ENCODE assay signal across 7 mouse cellular contexts in genomic region chr15:98977759-98978408, GRCm38 (mm10). TPM values are rescaled to one million over a fixed set of nuclear protein-coding genes. Genes with fewer than 3 reads are reported as not detected.
A peak's percentile ranks its signal among the peaks of the same experiment; 100 is the strongest.
DNase-seq lines count a peak whose midpoint lies in the region; ATAC-seq and TF ChIP-seq lines count a peak whose summit lies in the region.

No protein-coding gene starts in this region.

- no peak for TF ChIP-seq CTCF in left cerebral cortex, adult 2 months (IDR thresholded peaks at IDR 0.05)

- no peaks in the 10 kb centered on the region for H3K27me3 ChIP-seq in forebrain, embryonic 12.5 days
- no peaks in the 10 kb centered on the region for H3K27me3 ChIP-seq in neural tube, embryonic 12.5 days (replicated peaks)

- no peaks in the 10 kb centered on the region for H3K9me3 ChIP-seq in forebrain, embryonic 12.5 days
- no peaks in the 10 kb centered on the region for H3K9me3 ChIP-seq in neural tube, embryonic 12.5 days

- DNase-seq in 3T3-L1 (ENCODE audit: low read depth, low spot score) (peak; percentile 62), ES-CJ7 (ENCODE audit: low read depth, low spot score) (peak; percentile 73)
- DNase-seq in heart, postnatal 14 days, result peak; percentile 84 to 89
- peak in 1 of 2 experiments; percentile 56 for DNase-seq in left cerebral cortex, adult 2 months (ENCODE audit: extremely low spot score in 1 of 2, low spot score in 2 of 2)

- H3K36me3 ChIP-seq in forebrain, embryonic 12.5 days (replicated peaks), result no peaks in the 10 kb centered on the region
- H3K36me3 ChIP-seq in neural tube, embryonic 12.5 days, result no peaks in the 10 kb centered on the region

- H3K4me3 ChIP-seq in forebrain, embryonic 12.5 days (replicated peaks), result no peak overlapping the region
- no peak overlapping the region for H3K4me3 ChIP-seq in left cerebral cortex, adult 2 months
- H3K4me3 ChIP-seq in neural tube, embryonic 12.5 days, result peak overlapping the region; percentile 11

- intact Hi-C loops in heart, postnatal 14 days (cut with DNase I), result no loop called here
- intact Hi-C loops in left cerebral cortex, adult 2 months (cut with DNase I), result no loop called here

- H3K27ac ChIP-seq in forebrain, embryonic 12.5 days, result peak overlapping the region; percentile 90
- peak overlapping the region; percentile 74 for H3K27ac ChIP-seq in left cerebral cortex, adult 2 months
- H3K27ac ChIP-seq in neural tube, embryonic 12.5 days, result peak overlapping the region; percentile 82

- H3K4me2 ChIP-seq in forebrain, embryonic 12.5 days, result peak overlapping the region; percentile 32
- H3K4me2 ChIP-seq in neural tube, embryonic 12.5 days (replicated peaks), result peak overlapping the region; percentile 54

- WGBS in forebrain, embryonic 12.5 days, result 53% methylated on average over 14 of the region's 14 CpGs
- 49% methylated on average over 14 of the region's 14 CpGs for WGBS in neural tube, embryonic 12.5 days

- H3K9ac ChIP-seq in forebrain, embryonic 12.5 days, result 0 out of 2 replicates have a peak overlapping the region, but pooled peaks have one; percentile 17
- H3K9ac ChIP-seq in neural tube, embryonic 12.5 days, result peak overlapping the region; percentile 42

- ATAC-seq in forebrain, embryonic 12.5 days (ENCODE audit: low FRiP score), result peak; percentile 62; the same call in 1 of the 2 replicates
- peak; percentile 72 for ATAC-seq in neural tube, embryonic 12.5 days (ENCODE audit: low FRiP score, low read depth)
- ATAC-seq in inflammation-experienced regulatory T-cells, adult 6 months, result no peak

- peaks cover 57% of the 10 kb centered on the region for H3K4me1 ChIP-seq in forebrain, embryonic 12.5 days
- H3K4me1 ChIP-seq in neural tube, embryonic 12.5 days, result peaks cover 48% of the 10 kb centered on the region

RNA-seq across cellular contexts. Expression of gene Tuba1a, which starts 24.4 kb away (rescaled TPM):
- 7,386 and 7,785 TPM in 2 replicates for polyA plus RNA-seq in forebrain, embryonic 12.5 days (2016; fragmentation: Nextera tagmentation; extraction: Ambion mirVana)
- 100 to 1,000 TPM; 116 to 154 TPM for total RNA-seq in heart, postnatal 14 days (2021)
- total RNA-seq in left cerebral cortex, adult 2 months (2021), result 100 to 1,000 TPM; 817 to 827 TPM
- polyA plus RNA-seq in neural tube, embryonic 12.5 days (2016; fragmentation: Nextera tagmentation; extraction: Ambion mirVana), result 10,701 and 10,796 TPM in 2 replicates
- polyA plus RNA-seq in inflammation-experienced regulatory T-cells, adult 6 months (2017; shearing (Covaris generic)), result 100 to 1,000 TPM; 206 to 351 (median 217) TPM

RNA-seq across cellular contexts. Expression of gene Gm49450, which starts 24.5 kb away (rescaled TPM):
- not detected in 2 replicates for polyA plus RNA-seq in forebrain, embryonic 12.5 days (2016; fragmentation: Nextera tagmentation; extraction: Ambion mirVana)
- total RNA-seq in heart, postnatal 14 days (2021), result not detected
- total RNA-seq in left cerebral cortex, adult 2 months (2021), result not detected
- polyA plus RNA-seq in neural tube, embryonic 12.5 days (2016; fragmentation: Nextera tagmentation; extraction: Ambion mirVana), result not detected in 2 replicates
- polyA plus RNA-seq in inflammation-experienced regulatory T-cells, adult 6 months (2017; shearing (Covaris generic)), result not detected

RNA-seq across cellular contexts. Expression of gene Tuba1b, which starts 43.5 kb away (rescaled TPM):
- 1,790 and 1,867 TPM in 2 replicates for polyA plus RNA-seq in forebrain, embryonic 12.5 days (2016; fragmentation: Nextera tagmentation; extraction: Ambion mirVana)
- total RNA-seq in heart, postnatal 14 days (2021), result 100 to 1,000 TPM; 164 to 218 TPM
- 100 to 1,000 TPM; 509 to 550 TPM for total RNA-seq in left cerebral cortex, adult 2 months (2021)
- 1,299 and 1,329 TPM in 2 replicates for polyA plus RNA-seq in neural tube, embryonic 12.5 days (2016; fragmentation: Nextera tagmentation; extraction: Ambion mirVana)
- polyA plus RNA-seq in inflammation-experienced regulatory T-cells, adult 6 months (2017; shearing (Covaris generic)), result 100 to 1,000 TPM; 459 to 882 (median 544) TPM

RNA-seq across cellular contexts. Expression of gene Tuba1c, which starts 51.8 kb away (rescaled TPM):
- polyA plus RNA-seq in forebrain, embryonic 12.5 days (2016; fragmentation: Nextera tagmentation; extraction: Ambion mirVana), result 107 and 111 TPM in 2 replicates
- total RNA-seq in heart, postnatal 14 days (2021), result 10 to 100 TPM; 42.2 to 57.4 TPM
- total RNA-seq in left cerebral cortex, adult 2 months (2021), result 10 to 100 TPM; 56.1 to 61.4 TPM
- 62.0 and 64.6 TPM in 2 replicates for polyA plus RNA-seq in neural tube, embryonic 12.5 days (2016; fragmentation: Nextera tagmentation; extraction: Ambion mirVana)
- 100 to 1,000 TPM in 1 of 3 experiments, 10 to 100 TPM in 2; 70.4 to 203 (median 83.7) TPM for polyA plus RNA-seq in inflammation-experienced regulatory T-cells, adult 6 months (2017; shearing (Covaris generic))

RNA-seq across cellular contexts. Expression of gene Lmbr1l, which starts 59.9 kb away (rescaled TPM):
- 30.6 and 41.5 TPM in 2 replicates for polyA plus RNA-seq in forebrain, embryonic 12.5 days (2016; fragmentation: Nextera tagmentation; extraction: Ambion mirVana)
- total RNA-seq in heart, postnatal 14 days (2021), result 10 to 100 TPM; 13.6 to 13.7 TPM
- total RNA-seq in left cerebral cortex, adult 2 months (2021), result 10 to 100 TPM; 17.8 to 19.1 TPM
- 35.9 and 40.0 TPM in 2 replicates for polyA plus RNA-seq in neural tube, embryonic 12.5 days (2016; fragmentation: Nextera tagmentation; extraction: Ambion mirVana)
- 10 to 100 TPM; 17.3 to 46.9 (median 39.3) TPM for polyA plus RNA-seq in inflammation-experienced regulatory T-cells, adult 6 months (2017; shearing (Covaris generic))

Comparison
In these comparisons a context has a peak if more than half of its experiments do, and no peak if none do; other contexts are left out.
1. RNA of gene Tuba1a, which starts 24.4 kb away (polyA plus RNA-seq): 10,701 to 10,796 TPM in neural tube, embryonic 12.5 days and 7,386 to 7,785 TPM in forebrain, embryonic 12.5 days; 206 to 351 TPM in inflammation-experienced regulatory T-cells, adult 6 months; every median in the first group is over 10 times any median in the second.
2. Peak in every context shown above with its lines, with median percentiles within 50 percentile points of each other: H3K27ac ChIP-seq.